Comparison of ENCODE assay signal across 31 mouse cellular contexts in genomic region chrX:143366256-143366959, GRCm38 (mm10). TPM values are rescaled to one million over a fixed set of nuclear protein-coding genes. Genes with fewer than 3 reads are reported as not detected.
DNase-seq lines count a peak whose midpoint lies in the region; ATAC-seq and TF ChIP-seq lines count a peak whose summit lies in the region.
"Had no signal": no experiment of that assay in that cellular context is flagged by ENCODE, and none has a peak within 500 bp of the region (broad histone marks: within the 10 kb centered on the region; RNA-seq: fewer than 3 reads in every experiment).

No protein-coding gene starts in this region.

- no peaks in the 10 kb centered on the region for H3K4me1 ChIP-seq in forebrain, embryonic 13.5 days
- H3K4me1 ChIP-seq in forebrain, embryonic 11.5 days (replicated peaks; ENCODE audit: control insufficient read depth, insufficient read depth, low read length) = no peaks in the 10 kb centered on the region
- no peaks in the 10 kb centered on the region for H3K4me1 ChIP-seq in forebrain, postnatal 0 days (ENCODE audit: insufficient read depth)
- no peaks in the 10 kb centered on the region for H3K4me1 ChIP-seq in forebrain, embryonic 10.5 days
- no peaks in the 10 kb centered on the region for H3K4me1 ChIP-seq in midbrain, embryonic 14.5 days (ENCODE audit: control insufficient read depth, insufficient read depth, low read length)
- no peaks in the 10 kb centered on the region for H3K4me1 ChIP-seq in midbrain, postnatal 0 days (ENCODE audit: insufficient read depth, low read length)
- H3K4me1 ChIP-seq: embryonic facial prominence, embryonic 12.5 days; embryonic facial prominence, embryonic 15.5 days; heart, embryonic 10.5 days; heart, embryonic 13.5 days had no signal

- 67% methylated on average over 4 of the region's 4 CpGs for WGBS in forebrain, embryonic 13.5 days
- 79% methylated on average over 4 of the region's 4 CpGs for WGBS in forebrain, embryonic 11.5 days
- WGBS in forebrain, postnatal 0 days = 52% methylated on average over 4 of the region's 4 CpGs
- WGBS in forebrain, embryonic 10.5 days = 82% methylated on average over 4 of the region's 4 CpGs
- WGBS in midbrain, embryonic 14.5 days = 47% methylated on average over 4 of the region's 4 CpGs
- WGBS in midbrain, postnatal 0 days = 46% methylated on average over 4 of the region's 4 CpGs

- no peaks in the 10 kb centered on the region for H3K27me3 ChIP-seq in forebrain, embryonic 13.5 days
- H3K27me3 ChIP-seq in forebrain, embryonic 11.5 days (ENCODE audit: control insufficient read depth, insufficient read depth, low read length) = no peaks in the 10 kb centered on the region
- H3K27me3 ChIP-seq in forebrain, postnatal 0 days (ENCODE audit: insufficient read depth, low read length) = no peaks in the 10 kb centered on the region
- peaks cover 8% of the 10 kb centered on the region for H3K27me3 ChIP-seq in forebrain, embryonic 10.5 days (ENCODE audit: poor library complexity, severe bottlenecking)
- H3K27me3 ChIP-seq in midbrain, embryonic 14.5 days (ENCODE audit: control insufficient read depth, insufficient read depth, low read length) = no peaks in the 10 kb centered on the region
- H3K27me3 ChIP-seq in midbrain, postnatal 0 days (ENCODE audit: insufficient read depth, low read length) = no peaks in the 10 kb centered on the region
- H3K27me3 ChIP-seq: CH12.LX; embryonic facial prominence, embryonic 12.5 days; embryonic facial prominence, embryonic 15.5 days; heart, embryonic 13.5 days had no signal

- no peak for DNase-seq in forebrain, embryonic 11.5 days (ENCODE audit: low spot score)
- DNase-seq in forebrain, postnatal 0 days = no peak
- no peak for DNase-seq in forebrain, embryonic 10.5 days (ENCODE audit: extremely low spot score, low spot score)
- DNase-seq in midbrain, embryonic 14.5 days = peak; percentile 36
- no peak for DNase-seq in midbrain, postnatal 0 days (ENCODE audit: low spot score)
- peak; percentile 85 for DNase-seq in adipocyte (ENCODE audit: low spot score)
- no peak for DNase-seq in yolk sac, embryonic 10.5 days (ENCODE audit: low spot score)
- DNase-seq: adrenal gland, adult 8-10 months; adrenal gland, postnatal 36 days; B cell, adult 2 months; cerebellum, adult 11 months; cerebellum, adult 2 months; cerebellum, adult 9-11 months; cerebellum, postnatal 25 days; gastrocnemius, postnatal 10 days; gastrocnemius, postnatal 36 days; heart, adult 2 months; heart, postnatal 14 days; heart, postnatal 4 days had no signal

- H3K4me2 ChIP-seq in forebrain, embryonic 13.5 days = no peak overlapping the region
- H3K4me2 ChIP-seq in forebrain, embryonic 11.5 days (ENCODE audit: low read depth, low read length, severe bottlenecking) = no peak overlapping the region
- no peak overlapping the region for H3K4me2 ChIP-seq in forebrain, postnatal 0 days (ENCODE audit: low read depth)
- H3K4me2 ChIP-seq in midbrain, embryonic 14.5 days (ENCODE audit: low read length) = no peak overlapping the region
- H3K4me2 ChIP-seq in midbrain, postnatal 0 days (ENCODE audit: low read depth, low read length, poor library complexity, severe bottlenecking) = no peak overlapping the region
- H3K4me2 ChIP-seq: embryonic facial prominence, embryonic 12.5 days; embryonic facial prominence, embryonic 15.5 days; heart, embryonic 13.5 days; hindbrain, embryonic 14.5 days had no signal

- TF ChIP-seq CTCF in forebrain, postnatal 0 days (IDR thresholded peaks at IDR 0.05; ENCODE audit: low read depth) = no peak
- no peak for TF ChIP-seq CTCF in midbrain, postnatal 0 days (IDR thresholded peaks at IDR 0.05)

- H3K9ac ChIP-seq in forebrain, embryonic 13.5 days = no peak overlapping the region
- H3K9ac ChIP-seq in forebrain, embryonic 11.5 days (ENCODE audit: low read length) = no peak overlapping the region
- no peak overlapping the region for H3K9ac ChIP-seq in forebrain, postnatal 0 days
- H3K9ac ChIP-seq in midbrain, embryonic 14.5 days (replicated peaks; ENCODE audit: low read length) = no peak overlapping the region
- H3K9ac ChIP-seq in midbrain, postnatal 0 days (replicated peaks; ENCODE audit: low read length, poor library complexity, severe bottlenecking) = no peak overlapping the region
- H3K9ac ChIP-seq: embryonic facial prominence, embryonic 12.5 days; embryonic facial prominence, embryonic 15.5 days; heart, embryonic 13.5 days; hindbrain, embryonic 14.5 days had no signal

- H3K9me3 ChIP-seq in forebrain, embryonic 13.5 days (replicated peaks) = no peaks in the 10 kb centered on the region
- H3K9me3 ChIP-seq in forebrain, embryonic 11.5 days (ENCODE audit: control insufficient read depth, low read length) = no peaks in the 10 kb centered on the region
- H3K9me3 ChIP-seq in forebrain, postnatal 0 days (ENCODE audit: low read length) = no peaks in the 10 kb centered on the region
- no peaks in the 10 kb centered on the region for H3K9me3 ChIP-seq in forebrain, embryonic 10.5 days
- H3K9me3 ChIP-seq in midbrain, embryonic 14.5 days (ENCODE audit: control insufficient read depth, low read length) = no peaks in the 10 kb centered on the region
- H3K9me3 ChIP-seq in midbrain, postnatal 0 days (ENCODE audit: low read length) = no peaks in the 10 kb centered on the region
- H3K9me3 ChIP-seq: embryonic facial prominence, embryonic 12.5 days; embryonic facial prominence, embryonic 15.5 days; G1E; heart, embryonic 10.5 days; heart, embryonic 13.5 days had no signal

- peak; percentile 45; the same call in 1 of the 2 replicates for ATAC-seq in forebrain, embryonic 13.5 days
- ATAC-seq in forebrain, embryonic 11.5 days (replicated peaks; ENCODE audit: low FRiP score) = no peak
- peak; percentile 67 for ATAC-seq in forebrain, postnatal 0 days
- peak; percentile 58; the same call in 1 of the 2 replicates for ATAC-seq in midbrain, embryonic 14.5 days (ENCODE audit: low FRiP score, low TSS enrichment)
- no peak for ATAC-seq in midbrain, postnatal 0 days (ENCODE audit: low FRiP score)
- ATAC-seq: hindbrain, postnatal 0 days; inflammation-experienced regulatory T-cells, adult 6 months; intestine, embryonic 16.5 days had no signal

- no peak overlapping the region for H3K27ac ChIP-seq in forebrain, embryonic 13.5 days
- H3K27ac ChIP-seq in forebrain, embryonic 11.5 days (ENCODE audit: low read depth, low read length) = no peak overlapping the region
- no peak overlapping the region for H3K27ac ChIP-seq in forebrain, postnatal 0 days (ENCODE audit: low read depth, low read length)
- H3K27ac ChIP-seq in forebrain, embryonic 10.5 days = no peak overlapping the region
- H3K27ac ChIP-seq in midbrain, embryonic 14.5 days (replicated peaks; ENCODE audit: low read depth, low read length) = peak overlapping the region; percentile 37; the same call in 1 of the 2 replicates
- H3K27ac ChIP-seq in midbrain, postnatal 0 days (ENCODE audit: low read depth, low read length) = no peak overlapping the region
- H3K27ac ChIP-seq: embryonic facial prominence, embryonic 12.5 days; embryonic facial prominence, embryonic 15.5 days; heart, adult 2 months; heart, embryonic 10.5 days; heart, embryonic 13.5 days; hindbrain, embryonic 14.5 days; hindbrain, postnatal 0 days had no signal

- no peak overlapping the region for H3K4me3 ChIP-seq in forebrain, embryonic 13.5 days
- no peak overlapping the region for H3K4me3 ChIP-seq in forebrain, embryonic 11.5 days (ENCODE audit: low read depth, low read length)
- H3K4me3 ChIP-seq in forebrain, postnatal 0 days (ENCODE audit: low read depth, low read length) = no peak overlapping the region
- H3K4me3 ChIP-seq in forebrain, embryonic 10.5 days = no peak overlapping the region
- H3K4me3 ChIP-seq in midbrain, embryonic 14.5 days (replicated peaks; ENCODE audit: low read depth, low read length) = no peak overlapping the region
- no peak overlapping the region for H3K4me3 ChIP-seq in midbrain, postnatal 0 days (ENCODE audit: low read depth, low read length)
- H3K4me3 ChIP-seq: embryonic facial prominence, embryonic 12.5 days; embryonic facial prominence, embryonic 15.5 days; heart, adult 2 months; heart, embryonic 10.5 days; heart, embryonic 13.5 days had no signal

- H3K36me3 ChIP-seq in forebrain, embryonic 13.5 days (ENCODE audit: poor library complexity, severe bottlenecking) = no peaks in the 10 kb centered on the region
- no peaks in the 10 kb centered on the region for H3K36me3 ChIP-seq in forebrain, embryonic 11.5 days (ENCODE audit: control insufficient read depth, insufficient read depth, low read length)
- no peaks in the 10 kb centered on the region for H3K36me3 ChIP-seq in forebrain, postnatal 0 days (ENCODE audit: insufficient read depth)
- no peaks in the 10 kb centered on the region for H3K36me3 ChIP-seq in forebrain, embryonic 10.5 days (replicated peaks)
- H3K36me3 ChIP-seq in midbrain, embryonic 14.5 days (ENCODE audit: control insufficient read depth, insufficient read depth, low read length) = no peaks in the 10 kb centered on the region
- H3K36me3 ChIP-seq in midbrain, postnatal 0 days (ENCODE audit: insufficient read depth, low read length) = no peaks in the 10 kb centered on the region
- H3K36me3 ChIP-seq: embryonic facial prominence, embryonic 12.5 days; embryonic facial prominence, embryonic 15.5 days; G1E; heart, embryonic 10.5 days; heart, embryonic 13.5 days had no signal

RNA-seq across cellular contexts. Expression of gene Chrdl1, which starts 27.7 kb away (rescaled TPM):
- polyA plus RNA-seq in forebrain, embryonic 13.5 days (2015; fragmentation: Nextera tagmentation; extraction: Ambion mirVana) = 2.1 and 2.4 TPM in 2 replicates
- 5.1 and 7.3 TPM in 2 replicates for polyA plus RNA-seq in forebrain, embryonic 11.5 days (2014; fragmentation: Nextera tagmentation; extraction: Ambion mirVana)
- 5.3 and 5.8 TPM in 2 replicates for total RNA-seq in forebrain, postnatal 0 days (2014; rRNA removed)
- 3.9 and 5.1 TPM in 2 replicates for polyA plus RNA-seq in forebrain, postnatal 0 days (2015; fragmentation: Nextera tagmentation; extraction: Ambion mirVana)
- polyA plus RNA-seq in forebrain, embryonic 10.5 days (2016; fragmentation: Nextera tagmentation; extraction: Ambion mirVana) = 5.5 and 5.6 TPM in 2 replicates
- 2.7 and 6.9 TPM in 2 replicates for polyA plus RNA-seq in midbrain, embryonic 14.5 days (2014; fragmentation: Nextera tagmentation; extraction: Ambion mirVana)
- 3.5 TPM in 2 replicates for total RNA-seq in midbrain, postnatal 0 days (2014; rRNA removed)
- 2.3 and 2.9 TPM in 2 replicates for polyA plus RNA-seq in midbrain, postnatal 0 days (2015; fragmentation: Nextera tagmentation; extraction: Ambion mirVana)
- total RNA-seq: granulocyte monocyte progenitor cell, adult 5-6 weeks had no signal
- polyA plus RNA-seq: G1E; inflammation-experienced regulatory T-cells, adult 6 months had no signal

Comparison
In these comparisons a context has a peak if more than half of its experiments do, and no peak if none do; other contexts are left out.
1. ATAC-seq: peak in forebrain, embryonic 13.5 days (single experiment), forebrain, postnatal 0 days (single experiment) and midbrain, embryonic 14.5 days (single experiment); none in forebrain, embryonic 11.5 days (single experiment) and midbrain, postnatal 0 days (single experiment).
2. DNase-seq: peak in midbrain, embryonic 14.5 days (single experiment) and adipocyte (single experiment); none in forebrain, embryonic 11.5 days (single experiment), forebrain, postnatal 0 days (single experiment), forebrain, embryonic 10.5 days (single experiment), midbrain, postnatal 0 days (single experiment) and yolk sac, embryonic 10.5 days (single experiment).